Mouse (Mus musculus) intestine, embryonic 16.5 days (tissue): ENCODE data around the gene Sdcbp2. TPM values are rescaled to one million over a fixed set of nuclear protein-coding genes. Genes with fewer than 3 reads are reported as not detected.

Experiments used
- ATAC-seq: fragments of 200-750 bp; cut with Nextera tagmentation; 2 replicates; pipeline ENCODE4 v1.8.0; 2017; ENCODE audit warnings: moderate TSS enrichment, moderate library complexity
- H3K27ac ChIP-seq: fragments of 300-500 bp; sonication (generic); 2 replicates; pipeline ENCODE4 v1.5.1; 2014; ENCODE audit warnings: mild to moderate bottlenecking, low read length
- H3K27me3 ChIP-seq: fragments of 300-500 bp; sonication (generic); replicated peaks from 2 replicates; pipeline ENCODE4 v1.6.1; 2014; ENCODE audit warnings: low read length, control low read depth, mixed read lengths; ENCODE audit not compliant: control insufficient read depth, insufficient read depth
- H3K36me3 ChIP-seq: fragments of 300-500 bp; sonication (generic); 2 replicates; pipeline ENCODE4 v1.6.1; 2014; ENCODE audit warnings: low read length, control low read depth; ENCODE audit not compliant: control insufficient read depth, insufficient read depth
- H3K4me1 ChIP-seq: fragments of 300-500 bp; sonication (generic); 2 replicates; pipeline ENCODE4 v1.6.1; 2014; ENCODE audit warnings: low read length, control low read depth, mixed read lengths; ENCODE audit not compliant: control insufficient read depth, insufficient read depth
- H3K4me2 ChIP-seq: fragments of 300-500 bp; sonication (generic); 2 replicates; pipeline ENCODE4 v1.6.1; 2014; ENCODE audit warnings: low read depth, low read length, control low read depth
- H3K4me3 ChIP-seq: fragments of 300-500 bp; sonication (generic); 2 replicates; pipeline ENCODE4 v1.5.1; 2014; ENCODE audit warnings: mild to moderate bottlenecking, low read length
- H3K9ac ChIP-seq: fragments of 300-500 bp; sonication (generic); 2 replicates; pipeline ENCODE4 v1.6.1; 2014; ENCODE audit warnings: low read depth, low read length
- H3K9me3 ChIP-seq: fragments of 300-500 bp; sonication (generic); 2 replicates; pipeline ENCODE4 v1.6.1; 2016; ENCODE audit warnings: low read length, control low read depth; ENCODE audit not compliant: control insufficient read depth
- WGBS: fragments of 180-500 bp; shearing (Covaris S2); extraction: QIAGEN DNeasy Blood & Tissue Kit; methylation state at CpG from one replicate; pipeline ENCODE4 v1.1.7; 2014; 5-methylcytosine and 5-hydroxymethylcytosine counted together
- polyA plus RNA-seq: library from polyadenylated mRNA; unstranded; fragments of >200 nt; fragmentation: Nextera tagmentation; extraction: Ambion mirVana; gene quantifications from 2 replicates; pipeline ENCODE4 v1.2.1, GENCODE M21; 2015

Gene Sdcbp2
- polyA plus RNA-seq, 1 experiment from 2014 or later: 23.2 TPM

GRCm38 (mm10) chr2:151564006-151564405 is 8.4 kb upstream of the Sdcbp2 start:
- H3K4me1 ChIP-seq: 0 out of 2 replicates have a peak, but pooled peaks cover 5% of the 10 kb centered on the region
- peak overlapping the region; percentile 63 for H3K27ac ChIP-seq
- no peak overlapping the region for H3K9ac ChIP-seq
- no peak for ATAC-seq
- H3K27me3 ChIP-seq: no peaks in the 10 kb centered on the region
- no peak overlapping the region for H3K4me2 ChIP-seq
- no peaks in the 10 kb centered on the region for H3K9me3 ChIP-seq
- H3K4me3 ChIP-seq: no peak overlapping the region
- WGBS: 76% methylated on average over 1 of the region's 1 CpGs
- H3K36me3 ChIP-seq: peaks cover 11% of the 10 kb centered on the region; the same call in 1 of the 2 replicates

- no peak overlapping the region for H3K4me2 ChIP-seq
- no peaks in the 10 kb centered on the region for H3K27me3 ChIP-seq
- H3K36me3 ChIP-seq: peaks cover 11% of the 10 kb centered on the region; the same call in 1 of the 2 replicates
- 70% methylated on average over 3 of the region's 3 CpGs for WGBS
- no peak for ATAC-seq
- no peak overlapping the region for H3K9ac ChIP-seq
- no peak overlapping the region for H3K27ac ChIP-seq
- H3K9me3 ChIP-seq: no peaks in the 10 kb centered on the region
- H3K4me3 ChIP-seq: no peak overlapping the region
- 0 out of 2 replicates have a peak, but pooled peaks cover 5% of the 10 kb centered on the region for H3K4me1 ChIP-seq
These were observed 7.4 kb upstream of the Sdcbp2 start for GRCm38 (mm10) chr2:151564986-151565385.

GRCm38 (mm10) chr2:151566856-151567255 is 5.6 kb upstream of the Sdcbp2 start:
- 87% methylated on average over 6 of the region's 6 CpGs for WGBS
- H3K9ac ChIP-seq: no peak overlapping the region
- ATAC-seq: no peak

GRCm38 (mm10) chr2:151569452-151569851 is 3.0 kb upstream of the Sdcbp2 start:
- no peaks in the 10 kb centered on the region for H3K36me3 ChIP-seq
- no peak overlapping the region for H3K4me2 ChIP-seq
- no peaks in the 10 kb centered on the region for H3K9me3 ChIP-seq
- no peaks in the 10 kb centered on the region for H3K4me1 ChIP-seq
- ATAC-seq: no peak
- no peaks in the 10 kb centered on the region for H3K27me3 ChIP-seq
- no peak overlapping the region for H3K4me3 ChIP-seq
- no peak overlapping the region for H3K27ac ChIP-seq
- 76% methylated on average over 2 of the region's 2 CpGs for WGBS
- H3K9ac ChIP-seq: no peak overlapping the region

More at GRCm38 (mm10) chr2:151566856-151567255, 5.6 kb upstream of the Sdcbp2 start:
- Histone ChIP-seq H3K9me3 (no peaks in the 10 kb centered on the region), H3K36me3 (0 out of 2 replicates have a peak, but pooled peaks cover 5% of the 10 kb centered on the region), H3K4me3 (no peak overlapping the region), H3K4me2 (no peak overlapping the region), H3K27ac (no peak overlapping the region), H3K4me1 (0 out of 2 replicates have a peak, but pooled peaks cover 5% of the 10 kb centered on the region), H3K27me3 (no peaks in the 10 kb centered on the region)

- Histone ChIP-seq H3K9ac (peak overlapping the region; percentile 31; the same call in 1 of the 2 replicates), H3K4me3 (no peak overlapping the region), H3K36me3 (no peaks in the 10 kb centered on the region), H3K27ac (no peak overlapping the region), H3K4me2 (no peak overlapping the region), H3K4me1 (peaks cover 5% of the 10 kb centered on the region; the same call in 1 of the 2 replicates), H3K9me3 (no peaks in the 10 kb centered on the region), H3K27me3 (no peaks in the 10 kb centered on the region)
- WGBS: 73% methylated on average over 3 of the region's 3 CpGs
- ATAC-seq: no peak
These were observed 1.2 kb downstream of the Sdcbp2 start for GRCm38 (mm10) chr2:151573667-151574066.

- Histone ChIP-seq H3K27ac (no peak overlapping the region), H3K9ac (no peak overlapping the region), H3K9me3 (no peaks in the 10 kb centered on the region), H3K4me1 (peaks cover 5% of the 10 kb centered on the region; the same call in 1 of the 2 replicates), H3K27me3 (no peaks in the 10 kb centered on the region), H3K4me2 (no peak overlapping the region), H3K36me3 (no peaks in the 10 kb centered on the region), H3K4me3 (no peak overlapping the region)
- 67% methylated on average over 5 of the region's 5 CpGs for WGBS
- no peak for ATAC-seq
These were observed 2.2 kb downstream of the Sdcbp2 start for GRCm38 (mm10) chr2:151574607-151575006.

GRCm38 (mm10) chr2:151575119-151575698 is 2.8 kb downstream of the Sdcbp2 start:
- Histone ChIP-seq H3K4me3 (peak overlapping the region; percentile 42), H3K4me2 (peak overlapping the region; percentile 72), H3K27me3 (no peaks in the 10 kb centered on the region), H3K4me1 (peaks cover 5% of the 10 kb centered on the region; the same call in 1 of the 2 replicates), H3K36me3 (no peaks in the 10 kb centered on the region), H3K9me3 (no peaks in the 10 kb centered on the region), H3K9ac (peak overlapping the region; percentile 57), H3K27ac (peak overlapping the region; percentile 61; the same call in 1 of the 2 replicates)
- no peak for ATAC-seq
- 22% methylated on average over 7 of the region's 7 CpGs for WGBS

- Histone ChIP-seq H3K4me3 (peak overlapping the region; percentile 42), H3K9me3 (no peaks in the 10 kb centered on the region), H3K9ac (peak overlapping the region; percentile 57), H3K4me1 (peaks cover 6% of the 10 kb centered on the region; the same call in 1 of the 2 replicates), H3K27me3 (no peaks in the 10 kb centered on the region), H3K4me2 (peak overlapping the region; percentile 72), H3K36me3 (no peaks in the 10 kb centered on the region), H3K27ac (peak overlapping the region; percentile 61)
- peak; percentile 76 for ATAC-seq
- 3% methylated on average over 38 of the region's 38 CpGs for WGBS
These were observed 3.4 kb downstream of the Sdcbp2 start for GRCm38 (mm10) chr2:151575699-151576389.

- H3K4me3 ChIP-seq: no peak overlapping the region
- H3K36me3 ChIP-seq: no peaks in the 10 kb centered on the region
- peak; percentile 61 for ATAC-seq
- H3K9ac ChIP-seq: no peak overlapping the region
- H3K27me3 ChIP-seq: no peaks in the 10 kb centered on the region
- H3K9me3 ChIP-seq: no peaks in the 10 kb centered on the region
- H3K27ac ChIP-seq: peak overlapping the region; percentile 79
- peaks cover 7% of the 10 kb centered on the region; the same call in 1 of the 2 replicates for H3K4me1 ChIP-seq
- WGBS: 66% methylated on average over 4 of the region's 4 CpGs
- peak overlapping the region; percentile 26; the same call in 1 of the 2 replicates for H3K4me2 ChIP-seq
These were observed 6.8 kb downstream of the Sdcbp2 start for GRCm38 (mm10) chr2:151579183-151579582.
